Comparison of ENCODE assay signal across 20 mouse cellular contexts in the genomic region with DNA sequence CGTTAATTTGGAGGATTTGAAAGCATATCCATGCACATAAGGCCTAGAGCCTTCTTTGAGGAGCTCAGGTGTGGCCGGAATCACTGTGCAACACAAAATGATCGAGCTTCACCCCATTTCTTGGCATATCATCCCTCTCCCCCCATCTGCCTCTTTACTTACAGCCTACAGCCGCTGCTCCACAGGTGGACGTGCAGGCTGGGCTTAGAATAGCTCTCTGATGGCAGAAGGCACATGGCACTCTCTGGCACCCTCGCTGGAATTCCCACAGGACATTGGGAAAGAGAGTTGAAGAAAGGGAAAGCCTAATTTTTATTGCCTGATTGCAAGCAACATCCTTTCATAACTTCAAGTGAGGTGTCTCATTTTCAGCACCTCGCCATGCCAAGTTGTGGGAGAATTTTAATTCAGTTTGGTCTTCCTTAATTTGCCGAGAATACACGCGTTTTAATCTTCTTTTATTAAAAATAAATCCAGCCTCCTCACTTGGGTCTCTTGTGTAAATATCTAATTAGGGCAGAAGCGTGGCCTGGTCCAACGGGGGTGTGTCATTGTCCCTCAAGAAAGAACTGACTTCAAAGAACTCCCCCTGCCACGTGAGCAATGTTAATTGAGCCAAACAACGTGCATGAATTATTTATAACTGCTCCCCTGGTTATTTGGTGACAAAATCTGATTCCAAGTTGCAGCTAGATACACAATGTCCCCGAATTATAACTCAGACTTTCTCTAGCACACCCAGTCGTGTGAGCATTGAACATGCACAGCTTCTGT.
A peak's percentile ranks its signal among the peaks of the same experiment; 100 is the strongest.
DNase-seq lines count a peak whose midpoint lies in the region; ATAC-seq and TF ChIP-seq lines count a peak whose summit lies in the region.
"Had no signal": no experiment of that assay in that cellular context is flagged by ENCODE, and none has a peak within 500 bp of the region (broad histone marks: within the 10 kb centered on the region; RNA-seq: fewer than 3 reads in every experiment).

No protein-coding gene starts in this region.

- DNase-seq in left cerebral cortex, postnatal 4 days = peak; percentile 48
- DNase-seq in left cerebral cortex, postnatal 36 days (ENCODE audit: low spot score in 2 of 2) = no peak
- peak; percentile 53 to 70 for DNase-seq in cerebellum, adult 18-20 months
- peak; percentile 78 to 79 for DNase-seq in cerebellum, postnatal 10 days
- peak; percentile 79 for DNase-seq in forebrain, embryonic 14.5 days (ENCODE audit: low spot score)
- no peak for DNase-seq in urinary bladder, postnatal 25 days (ENCODE audit: low spot score)
- DNase-seq in heart, adult 2 months = no peak
- no peak for DNase-seq in right cerebral cortex, postnatal 10 days (ENCODE audit: low spot score in 2 of 2)
- DNase-seq: adrenal gland, postnatal 36 days; gastrocnemius, adult 2 months; heart, postnatal 36 days; layer of hippocampus, postnatal 36 days; retina, postnatal 1 day; thymus, postnatal 4 days had no signal

- no peak overlapping the region for H3K4me3 ChIP-seq in forebrain, embryonic 14.5 days (ENCODE audit: low read depth, low read length)
- H3K4me3 ChIP-seq in heart, adult 2 months = no peak overlapping the region
- H3K4me3 ChIP-seq: gastrocnemius, adult 2 months; heart, embryonic 13.5 days; limb, embryonic 15.5 days had no signal

- H3K4me1 ChIP-seq in forebrain, embryonic 14.5 days (ENCODE audit: control insufficient read depth, insufficient read depth, low read length) = peaks cover 6% of the 10 kb centered on the region
- H3K4me1 ChIP-seq in heart, adult 2 months (ENCODE audit: control insufficient read depth, insufficient read depth, low read length) = peaks cover 4% of the 10 kb centered on the region
- H3K4me1 ChIP-seq: heart, embryonic 13.5 days had no signal

- ATAC-seq in forebrain, embryonic 14.5 days = peak; percentile 55; the same call in 1 of the 2 replicates
- ATAC-seq: intestine, postnatal 0 days; lung, postnatal 0 days had no signal

- 19% methylated on average over 16 of the region's 16 CpGs for WGBS in forebrain, embryonic 14.5 days
- 82% methylated on average over 16 of the region's 16 CpGs for WGBS in heart, adult 2 months

- no peaks in the 10 kb centered on the region for H3K9me3 ChIP-seq in forebrain, embryonic 14.5 days (replicated peaks; ENCODE audit: control insufficient read depth, low read length)
- H3K9me3 ChIP-seq: heart, embryonic 13.5 days; limb, embryonic 15.5 days had no signal

- no peak for TF ChIP-seq CTCF in heart, adult 2 months (IDR thresholded peaks at IDR 0.05)

- no peaks in the 10 kb centered on the region for H3K36me3 ChIP-seq in forebrain, embryonic 14.5 days (ENCODE audit: control insufficient read depth, insufficient read depth, low read length)
- H3K36me3 ChIP-seq in heart, adult 2 months (ENCODE audit: control insufficient read depth, insufficient read depth, low read length) = no peaks in the 10 kb centered on the region
- H3K36me3 ChIP-seq: heart, embryonic 13.5 days; limb, embryonic 15.5 days had no signal

- TF ChIP-seq POLR2A in heart, adult 2 months (IDR thresholded peaks at IDR 0.05; ENCODE audit: insufficient read depth, low read depth, low read length) = no peak

- 0 out of 2 replicates have a peak, but pooled peaks cover 3% of the 10 kb centered on the region for H3K27me3 ChIP-seq in forebrain, embryonic 14.5 days (replicated peaks; ENCODE audit: control insufficient read depth, insufficient read depth, low read length)
- no peaks in the 10 kb centered on the region for H3K27me3 ChIP-seq in heart, adult 2 months (ENCODE audit: control insufficient read depth, insufficient read depth, low read length)
- H3K27me3 ChIP-seq: limb, embryonic 15.5 days had no signal

- H3K79me2 ChIP-seq in heart, adult 2 months (replicated peaks; ENCODE audit: control insufficient read depth, insufficient read depth, low read length) = no peaks in the 10 kb centered on the region

- no peak overlapping the region for H3K27ac ChIP-seq in forebrain, embryonic 14.5 days (ENCODE audit: low read depth, low read length)
- H3K27ac ChIP-seq in heart, adult 2 months = no peak overlapping the region
- H3K27ac ChIP-seq: gastrocnemius, adult 2 months; heart, embryonic 13.5 days; hindbrain, embryonic 14.5 days; kidney, postnatal 0 days; limb, embryonic 15.5 days had no signal

- no peak overlapping the region for H3K9ac ChIP-seq in forebrain, embryonic 14.5 days (ENCODE audit: low read length)
- H3K9ac ChIP-seq in heart, adult 2 months (ENCODE audit: low read depth, low read length) = no peak overlapping the region
- H3K9ac ChIP-seq: heart, embryonic 13.5 days; hindbrain, embryonic 14.5 days; limb, embryonic 15.5 days had no signal

- intact Hi-C loops in left cerebral cortex, postnatal 4 days (cut with DNase I) = no loop called here
- intact Hi-C loops in left cerebral cortex, postnatal 36 days (cut with DNase I) = no loop called here
- intact Hi-C loops in heart, adult 2 months (cut with DNase I) = loop anchor here (5.0 kb wide), 1 partner anchor 233 kb away; no protein-coding TSS in a partner anchor

- TF ChIP-seq EP300 in heart, adult 2 months (IDR thresholded peaks at IDR 0.05; ENCODE audit: insufficient read depth, low read depth, low read length) = no peak

- no peak overlapping the region for H3K4me2 ChIP-seq in forebrain, embryonic 14.5 days (ENCODE audit: low read length)
- H3K4me2 ChIP-seq: heart, embryonic 13.5 days; hindbrain, embryonic 14.5 days; limb, embryonic 15.5 days had no signal

Comparison
In these comparisons a context has a peak if more than half of its experiments do, and no peak if none do; other contexts are left out.
1. DNase-seq: peak in left cerebral cortex, postnatal 4 days (single experiment), cerebellum, adult 18-20 months (2 of 2), cerebellum, postnatal 10 days (2 of 2) and forebrain, embryonic 14.5 days (single experiment); none in left cerebral cortex, postnatal 36 days (0 of 2), urinary bladder, postnatal 25 days (single experiment), heart, adult 2 months (0 of 2) and right cerebral cortex, postnatal 10 days (0 of 2).